Mouse (Mus musculus): ENCODE results near the gene Zfp933.
A peak's percentile ranks its signal among the peaks of the same experiment; 100 is the strongest.
"Not testable (repeated sequence)": the region's sequence is repeated elsewhere in the genome, so short reads cannot be mapped to it uniquely, and the experiment has no call there.

The Zfp933 gene

GRCm38 (mm10) chr4:147847614-147848583 lies at the start of gene Zfp933:
Zfp933 (minus strand) TSS chr4:147848366.
- DNase-seq (ENCODE audit: low read depth), result peak; percentile 90

GRCm38 (mm10) chr4:147897348-147897747 lies 49.2 kb upstream of the Zfp933 start:
- DNase-seq (ENCODE audit: low read depth), result no peak

GRCm38 (mm10) chr4:147896411-147896810 lies 48.2 kb upstream of the Zfp933 start:
- DNase-seq (ENCODE audit: low read depth), result no peak

GRCm38 (mm10) chr4:147895815-147896330 lies 47.7 kb upstream of the Zfp933 start:
- no peak for DNase-seq (ENCODE audit: low read depth)

GRCm38 (mm10) chr4:147890341-147890740 lies 42.2 kb upstream of the Zfp933 start:
- no peak for DNase-seq (ENCODE audit: low read depth)

- DNase-seq (ENCODE audit: low read depth), result no peak
Measured at GRCm38 (mm10) chr4:147888237-147888636, 40.1 kb upstream of the Zfp933 start.

- DNase-seq (ENCODE audit: low read depth), result no peak
Measured at GRCm38 (mm10) chr4:147887277-147887676, 39.1 kb upstream of the Zfp933 start.

- DNase-seq (ENCODE audit: low read depth), result no peak
Measured at GRCm38 (mm10) chr4:147886158-147886557, 38.0 kb upstream of the Zfp933 start.

GRCm38 (mm10) chr4:147884138-147884537 lies 36.0 kb upstream of the Zfp933 start:
- no peak for DNase-seq (ENCODE audit: low read depth)

GRCm38 (mm10) chr4:147883041-147883440 lies 34.9 kb upstream of the Zfp933 start:
- no peak for DNase-seq (ENCODE audit: low read depth)

GRCm38 (mm10) chr4:147881792-147882191 lies 33.6 kb upstream of the Zfp933 start:
- DNase-seq (ENCODE audit: low read depth), result no peak

GRCm38 (mm10) chr4:147879865-147880264 lies 31.7 kb upstream of the Zfp933 start:
- DNase-seq (ENCODE audit: low read depth), result no peak

GRCm38 (mm10) chr4:147879456-147879855 lies 31.3 kb upstream of the Zfp933 start:
- DNase-seq (ENCODE audit: low read depth), result no peak

- DNase-seq (ENCODE audit: low read depth), result no peak
Measured at GRCm38 (mm10) chr4:147878537-147878936, 30.4 kb upstream of the Zfp933 start.

GRCm38 (mm10) chr4:147875852-147876575 lies 27.8 kb upstream of the Zfp933 start:
- DNase-seq (ENCODE audit: low read depth), result peak; percentile 39

- peak; percentile 40 for DNase-seq (ENCODE audit: low read depth)
Measured at GRCm38 (mm10) chr4:147869238-147869637, 21.1 kb upstream of the Zfp933 start.

GRCm38 (mm10) chr4:147868450-147869031 lies 20.4 kb upstream of the Zfp933 start, which contains the start of the genes Miip and Fv1:
Miip (minus strand) TSS chr4:147868816.
Fv1 (plus strand) TSS chr4:147868979.
- peak; percentile 98 for DNase-seq (ENCODE audit: low read depth)

- DNase-seq (ENCODE audit: low read depth), result peak; percentile 29
Measured at GRCm38 (mm10) chr4:147867563-147868449, 19.6 kb upstream of the Zfp933 start.

GRCm38 (mm10) chr4:147866793-147867192 lies 18.6 kb upstream of the Zfp933 start:
- DNase-seq (ENCODE audit: low read depth), result not testable (repeated sequence)

GRCm38 (mm10) chr4:147866056-147866455 lies 17.9 kb upstream of the Zfp933 start:
- DNase-seq (ENCODE audit: low read depth), result no peak

GRCm38 (mm10) chr4:147865651-147866050 lies 17.5 kb upstream of the Zfp933 start:
- no peak for DNase-seq (ENCODE audit: low read depth)

All from induced T-regulatory cell, adult 2 months (primary cell).